Mouse (Mus musculus): ENCODE results near the gene Zfp825. TPM values are rescaled to one million over a fixed set of nuclear protein-coding genes. Genes with fewer than 3 reads are reported as not detected.
"Not testable (repeated sequence)": the region's sequence is repeated elsewhere in the genome, so short reads cannot be mapped to it uniquely, and the experiment has no call there.

Zfp825 gene
- total and polyA plus RNA-seq, 2 experiments from 2014 or later, result 5.1 to 11.4 TPM

DNA sequence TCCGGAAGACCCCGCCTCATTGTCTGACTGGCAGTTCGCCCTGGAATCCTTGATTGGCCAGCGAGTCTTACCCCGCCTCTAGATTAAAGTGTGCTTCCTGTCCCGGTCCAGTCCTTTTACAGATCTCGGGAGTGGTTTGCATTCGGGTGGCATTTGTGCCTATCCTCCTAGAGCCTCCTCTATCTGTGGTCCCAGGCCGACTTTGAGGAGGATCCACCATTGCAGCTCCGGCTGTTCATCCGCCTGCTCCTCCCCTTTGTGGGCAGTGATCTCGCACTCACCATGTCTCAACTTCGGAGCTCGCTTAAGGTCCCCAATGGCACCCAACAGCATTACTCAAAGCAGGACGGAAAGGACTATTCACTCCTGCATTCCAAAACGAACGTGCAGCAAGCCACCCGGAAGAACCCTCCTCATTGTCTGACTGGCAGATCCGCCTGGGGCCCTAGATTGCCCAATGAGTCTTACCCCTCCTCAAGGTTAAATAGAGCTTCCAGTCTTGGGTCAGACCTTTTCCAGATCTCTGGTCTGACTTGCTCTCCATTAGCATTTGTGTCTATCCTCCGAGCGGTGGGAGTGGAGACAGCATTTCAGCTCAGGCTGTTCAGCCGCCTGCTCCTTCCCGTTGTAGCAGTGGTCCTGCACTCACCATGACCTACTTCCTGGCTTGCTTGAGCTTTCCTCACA lies 30.9 kb downstream of the Zfp825 start:
- peak; percentile 99 for ATAC-seq
- no peak for TF ChIP-seq CTCF (IDR thresholded peaks at IDR 0.05; ENCODE audit: low read depth)

DNA sequence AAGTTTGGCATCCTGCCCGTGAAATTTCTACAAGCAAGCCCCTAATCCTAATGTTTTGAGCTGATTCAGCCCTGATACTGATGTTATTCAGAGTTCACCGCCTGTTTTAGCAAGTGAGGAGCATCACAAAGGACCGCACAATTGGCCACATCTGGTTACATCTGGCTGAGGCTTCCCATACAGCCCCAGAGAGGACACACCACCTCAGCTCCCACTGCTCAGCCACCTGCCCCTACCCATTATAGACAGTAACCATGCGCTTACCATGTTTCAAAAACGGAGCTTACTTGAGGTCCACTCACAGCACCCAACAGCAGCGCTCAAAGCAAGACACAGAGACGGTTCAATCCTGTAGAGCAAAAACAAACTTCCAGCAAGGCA lies 31.5 kb downstream of the Zfp825 start:
- H3K27ac ChIP-seq, result peak overlapping the region; percentile 91
- H3K4me1 ChIP-seq (ENCODE audit: insufficient read depth, low read length); ATAC-seq; H3K9ac ChIP-seq (replicated peaks; ENCODE audit: low read length); H3K27me3 ChIP-seq (ENCODE audit: insufficient read depth, low read length); H3K36me3 ChIP-seq (ENCODE audit: insufficient read depth, low read length); DNase-seq (ENCODE audit: low spot score); H3K9me3 ChIP-seq (ENCODE audit: low read length): not testable (repeated sequence)
- 4% methylated on average over 7 of the region's 7 CpGs for WGBS
- H3K4me2 ChIP-seq (ENCODE audit: low read depth, low read length), result peak overlapping the region; percentile 62
- peak overlapping the region; percentile 61 for H3K4me3 ChIP-seq (ENCODE audit: low read length)

More for the DNA sequence above, 30.9 kb downstream of the Zfp825 start:
- Histone ChIP-seq H3K4me2 (ENCODE audit: low read depth, low read length) (peak overlapping the region; percentile 62), H3K9me3 (ENCODE audit: low read length) (no peaks in the 10 kb centered on the region), H3K4me1 (ENCODE audit: insufficient read depth, low read length) (no peaks in the 10 kb centered on the region), H3K27me3 (ENCODE audit: insufficient read depth, low read length) (no peaks in the 10 kb centered on the region), H3K27ac (peak overlapping the region; percentile 91), H3K4me3 (ENCODE audit: low read length) (peak overlapping the region; percentile 61), H3K9ac (replicated peaks; ENCODE audit: low read length) (peak overlapping the region; percentile 61), H3K36me3 (ENCODE audit: insufficient read depth, low read length) (no peaks in the 10 kb centered on the region)
- under 1% methylated on average over 23 of the region's 23 CpGs for WGBS
- DNase-seq (ENCODE audit: low spot score), result peak; percentile 92

DNA sequence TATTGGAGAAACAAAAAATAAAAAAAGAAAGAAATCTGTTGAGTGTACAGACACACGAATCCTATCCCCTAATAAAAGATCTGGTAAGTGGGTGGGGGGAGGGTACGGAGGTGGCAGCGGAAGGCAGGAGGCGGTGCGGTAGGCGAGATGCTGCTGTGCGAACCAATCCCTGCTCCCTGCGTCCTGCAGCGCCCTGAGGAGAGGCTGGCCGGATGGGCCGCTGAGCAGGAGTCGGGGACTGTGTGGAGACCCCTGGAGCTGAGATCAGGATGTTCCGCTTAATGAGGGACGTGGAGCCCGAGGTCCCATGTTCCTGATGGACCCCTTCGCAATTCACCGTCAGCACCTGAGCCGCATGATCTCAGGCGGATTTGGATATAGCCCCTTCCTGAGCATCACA lies 53.9 kb downstream of the Zfp825 start:
- ATAC-seq (no peak), DNase-seq (ENCODE audit: low spot score) (no peak)
- Histone ChIP-seq H3K4me2 (ENCODE audit: low read depth, low read length) (no peak overlapping the region), H3K9me3 (ENCODE audit: low read length) (peaks cover 28% of the 10 kb centered on the region), H3K36me3 (ENCODE audit: insufficient read depth, low read length) (no peaks in the 10 kb centered on the region), H3K27me3 (ENCODE audit: insufficient read depth, low read length) (no peaks in the 10 kb centered on the region), H3K27ac (no peak overlapping the region), H3K4me3 (ENCODE audit: low read length) (no peak overlapping the region), H3K9ac (replicated peaks; ENCODE audit: low read length) (no peak overlapping the region), H3K4me1 (ENCODE audit: insufficient read depth, low read length) (no peaks in the 10 kb centered on the region)
- TF ChIP-seq CTCF (IDR thresholded peaks at IDR 0.05; ENCODE audit: low read depth), result no peak
- 31% methylated on average over 19 of the region's 19 CpGs for WGBS

Other genes starting within 250 kb of the Zfp825 start
- 0.99 and 3.3 TPM in 2 replicates for gene Ahrr, start 201.7 kb downstream of the Zfp825 start, total RNA-seq (2014; rRNA removed)
- 0.45 and 0.54 TPM in 2 replicates for gene Ahrr, start 201.7 kb downstream of the Zfp825 start, polyA plus RNA-seq (2015; fragmentation: Nextera tagmentation; extraction: Ambion mirVana)
- 96.1 and 129 TPM in 2 replicates for gene Pdcd6, start 176.4 kb downstream of the Zfp825 start, total RNA-seq (2014; rRNA removed)
- 141 and 147 TPM in 2 replicates for gene Pdcd6, start 176.4 kb downstream of the Zfp825 start, polyA plus RNA-seq (2015; fragmentation: Nextera tagmentation; extraction: Ambion mirVana)
- 84.2 and 91.5 TPM in 2 replicates for gene Sdha, start 143.7 kb downstream of the Zfp825 start, total RNA-seq (2014; rRNA removed)
- gene Sdha, start 143.7 kb downstream of the Zfp825 start, polyA plus RNA-seq (2015; fragmentation: Nextera tagmentation; extraction: Ambion mirVana), result 219 and 228 TPM in 2 replicates
- gene Ccdc127, start 143.7 kb downstream of the Zfp825 start, total RNA-seq (2014; rRNA removed), result 15.2 and 15.6 TPM in 2 replicates
- 41.0 and 47.3 TPM in 2 replicates for gene Ccdc127, start 143.7 kb downstream of the Zfp825 start, polyA plus RNA-seq (2015; fragmentation: Nextera tagmentation; extraction: Ambion mirVana)
- 0.10 and 0.18 TPM in 2 replicates for gene Lrrc14b, start 130.0 kb downstream of the Zfp825 start, total RNA-seq (2014; rRNA removed)
- not detected in 2 replicates for gene Lrrc14b, start 130.0 kb downstream of the Zfp825 start, polyA plus RNA-seq (2015; fragmentation: Nextera tagmentation; extraction: Ambion mirVana)
- gene Zfp72, start 103.2 kb downstream of the Zfp825 start, total RNA-seq (2014; rRNA removed), result 2.1 and 4.6 TPM in 2 replicates
- 3.9 and 4.6 TPM in 2 replicates for gene Zfp72, start 103.2 kb downstream of the Zfp825 start, polyA plus RNA-seq (2015; fragmentation: Nextera tagmentation; extraction: Ambion mirVana)
- gene Ftl1-ps1, start 94.3 kb downstream of the Zfp825 start, total RNA-seq (2014; rRNA removed), result 54.3 and 73.1 TPM in 2 replicates
- 83.3 and 86.3 TPM in 2 replicates for gene Ftl1-ps1, start 94.3 kb downstream of the Zfp825 start, polyA plus RNA-seq (2015; fragmentation: Nextera tagmentation; extraction: Ambion mirVana)
- 8.4 and 28.2 TPM in 2 replicates for gene Erap1, start 145.6 kb upstream of the Zfp825 start, total RNA-seq (2014; rRNA removed)
- gene Erap1, start 145.6 kb upstream of the Zfp825 start, polyA plus RNA-seq (2015; fragmentation: Nextera tagmentation; extraction: Ambion mirVana), result 5.1 and 8.2 TPM in 2 replicates